Mouse (Mus musculus) right cerebral cortex, postnatal 10 days (tissue): ENCODE measurements around the gene 2410002F23Rik.
"Not testable (repeated sequence)": the region's sequence is repeated elsewhere in the genome, so short reads cannot be mapped to it uniquely, and the experiment has no call there.

ENCODE experiments used
- DNase-seq, 2 experiments: peaks; one replicate each; pipeline ENCODE4 v3.0.0; 2021; ENCODE audit warnings: low spot score in 2 of 2

The 2410002F23Rik gene

GRCm38 (mm10) chr7:44246055-44246983, at the start of gene 2410002F23Rik, which contains the start of gene 1700028J19Rik:
TSS of gene 2410002F23Rik (plus strand) at chr7:44246722.
TSS of gene 1700028J19Rik (minus strand) at chr7:44246695.
- peak; percentile 94 for DNase-seq

DNA sequence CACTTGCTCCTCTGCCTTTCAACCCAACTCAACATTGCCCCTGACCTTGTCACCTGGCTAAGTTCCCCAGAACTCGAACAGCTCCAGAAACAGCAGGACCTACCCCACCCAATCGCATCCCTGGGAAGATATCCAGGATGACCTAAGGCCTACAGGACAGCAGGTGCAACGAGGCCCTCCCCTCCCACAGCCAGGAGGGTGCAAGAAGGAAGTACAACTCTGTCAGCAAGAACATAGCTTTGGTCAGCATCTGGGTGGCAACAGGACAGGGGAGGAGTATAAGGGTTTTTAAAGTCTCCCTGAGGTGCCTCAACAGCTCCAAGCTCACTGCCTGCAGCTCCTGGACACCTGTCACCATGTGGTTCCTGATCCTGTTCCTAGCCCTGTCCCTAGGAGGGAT, 48.6 kb upstream of the 2410002F23Rik start, which contains the start of gene Klk1b3:
Gene Klk1b3, plus strand, starts transcription at position 301 of the 400 bp plus-strand sequence.
- no peak for DNase-seq

GRCm38 (mm10) chr7:44207135-44207534, 39.4 kb upstream of the 2410002F23Rik start, which contains the start of gene Klk1b4:
TSS of gene Klk1b4 (plus strand) at chr7:44207435.
- not testable (repeated sequence) for DNase-seq

DNA sequence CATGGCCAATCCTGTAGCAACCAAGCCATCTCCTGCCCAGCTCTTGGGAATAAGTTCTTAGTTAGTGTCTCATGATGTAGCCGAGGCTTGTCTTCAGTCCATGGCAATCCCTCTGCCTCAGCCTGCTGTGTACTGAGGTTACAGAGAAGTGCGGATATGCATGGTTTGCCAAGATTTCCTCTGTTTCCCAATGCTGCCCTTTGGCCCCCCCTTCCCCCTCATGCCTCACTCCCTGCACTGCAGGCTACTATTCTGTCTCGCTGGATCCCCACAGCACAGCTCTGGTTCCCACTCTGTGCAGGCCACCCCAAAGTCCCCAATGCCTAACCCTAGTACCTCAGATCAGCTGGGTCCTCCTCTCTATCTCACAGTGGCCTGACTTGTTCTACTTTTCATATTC, 38.2 kb upstream of the 2410002F23Rik start:
- DNase-seq: no peak

- no peak for DNase-seq
Observed at GRCm38 (mm10) chr7:44215645-44216044, 30.9 kb upstream of the 2410002F23Rik start, which contains the start of gene Klk1b5. TSS of gene Klk1b5 (plus strand) at chr7:44215945.

DNA sequence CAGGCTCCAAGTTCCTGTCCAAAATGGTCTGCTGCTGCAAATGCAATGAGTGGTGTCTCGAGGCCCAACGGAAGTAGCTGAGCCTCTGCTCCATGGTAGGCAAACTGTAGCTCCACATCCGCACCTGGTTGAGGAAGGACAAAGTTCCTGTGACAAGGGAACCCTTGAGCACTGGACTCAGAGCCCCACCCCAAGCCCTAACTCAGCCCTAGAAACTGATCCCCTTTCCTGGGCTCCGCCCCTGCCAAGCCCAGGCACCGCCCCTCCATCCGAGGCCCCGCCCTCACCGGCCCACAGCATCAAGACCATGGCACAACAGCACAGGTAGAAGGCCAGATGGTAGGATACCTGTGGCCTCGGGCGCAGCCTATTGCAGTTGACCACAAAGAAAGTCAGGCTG, 24.9 kb upstream of the 2410002F23Rik start:
- not testable (repeated sequence) for DNase-seq

DNA sequence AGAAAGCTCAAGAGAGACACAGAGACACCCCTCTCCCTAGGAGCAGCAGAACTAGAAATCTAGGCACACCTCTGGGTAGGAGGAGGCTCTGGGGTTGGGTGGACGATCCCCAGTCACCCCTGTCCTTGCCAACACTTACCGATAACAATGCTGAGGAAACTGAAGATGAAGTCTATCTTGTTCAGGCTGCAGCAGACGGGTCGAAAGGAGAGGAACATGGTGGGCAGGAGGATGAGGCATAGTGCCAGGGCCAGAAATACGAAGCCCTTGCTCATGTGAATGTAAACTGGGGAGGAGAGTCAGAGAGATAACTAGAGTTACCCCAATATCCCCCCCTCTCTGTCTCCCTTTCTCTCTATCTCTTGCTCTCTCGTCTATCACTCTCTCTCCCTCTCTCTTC, 24.2 kb upstream of the 2410002F23Rik start:
- DNase-seq: not testable (repeated sequence)

GRCm38 (mm10) chr7:44225076-44225475, 21.4 kb upstream of the 2410002F23Rik start, which contains the start of gene Klk1:
TSS of gene Klk1 (plus strand) at chr7:44225360.
- no peak for DNase-seq

DNA sequence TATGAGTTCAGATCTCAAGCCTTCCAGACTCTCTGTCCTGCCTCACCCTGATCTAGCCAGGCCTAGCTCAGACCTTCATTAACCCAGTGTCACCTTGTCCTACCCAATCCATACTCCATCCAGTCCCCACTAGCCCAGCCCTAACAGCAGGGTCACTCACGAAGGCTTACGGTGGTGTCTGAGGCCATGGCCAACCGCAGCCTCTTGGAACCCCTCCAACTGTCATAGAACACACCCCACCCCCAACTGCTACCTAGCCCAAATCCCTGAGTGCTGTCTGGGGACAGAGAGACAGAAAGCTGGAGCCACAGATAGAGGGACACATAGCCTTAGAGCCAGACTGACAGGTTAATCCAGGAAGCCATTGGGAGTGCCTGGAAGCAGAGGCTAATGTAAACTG, 10.6 kb upstream of the 2410002F23Rik start, which contains the start of gene Gm36864:
Gene Gm36864, plus strand, starts transcription at position 269 of the 400 bp plus-strand sequence.
- no peak for DNase-seq

DNA sequence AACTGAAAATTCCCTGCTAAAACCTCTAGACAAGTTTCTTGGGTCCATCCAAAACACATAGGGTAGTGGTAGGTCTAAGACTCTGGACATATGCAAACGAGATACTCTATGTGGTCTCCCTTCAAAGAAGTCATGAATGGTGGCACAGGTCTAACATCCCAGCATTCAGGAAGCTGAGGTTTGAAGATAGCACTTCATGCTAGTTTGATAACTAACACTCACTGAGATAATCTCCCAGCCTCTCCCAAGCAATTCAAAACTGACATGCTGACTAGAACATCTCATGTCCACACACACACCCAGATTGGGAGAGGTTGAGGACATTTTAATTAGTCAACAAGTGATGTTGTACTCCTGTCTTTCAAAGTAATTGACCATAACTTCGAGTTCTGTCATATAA, 6.6 kb upstream of the 2410002F23Rik start:
- DNase-seq: no peak

DNA sequence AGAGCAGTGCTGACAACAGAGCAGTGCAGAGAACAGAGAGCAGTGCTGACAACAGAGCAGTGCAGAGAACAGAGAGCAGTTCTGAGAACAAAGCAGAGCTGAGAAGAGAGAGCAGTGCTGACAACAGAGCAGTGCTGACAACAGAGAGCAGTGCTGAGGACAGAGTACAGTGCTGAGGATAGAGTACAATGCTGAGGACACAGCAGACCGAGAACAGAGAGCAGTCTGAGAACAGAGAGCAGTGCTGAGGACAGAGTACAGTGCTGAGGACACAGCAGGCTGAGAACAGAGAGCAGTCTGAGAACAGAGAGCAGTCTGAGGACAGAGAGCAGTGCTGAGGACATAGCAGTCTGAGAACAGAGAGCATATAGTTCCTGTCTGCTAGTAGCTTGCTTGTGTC, 5.8 kb upstream of the 2410002F23Rik start:
- DNase-seq: no peak

DNA sequence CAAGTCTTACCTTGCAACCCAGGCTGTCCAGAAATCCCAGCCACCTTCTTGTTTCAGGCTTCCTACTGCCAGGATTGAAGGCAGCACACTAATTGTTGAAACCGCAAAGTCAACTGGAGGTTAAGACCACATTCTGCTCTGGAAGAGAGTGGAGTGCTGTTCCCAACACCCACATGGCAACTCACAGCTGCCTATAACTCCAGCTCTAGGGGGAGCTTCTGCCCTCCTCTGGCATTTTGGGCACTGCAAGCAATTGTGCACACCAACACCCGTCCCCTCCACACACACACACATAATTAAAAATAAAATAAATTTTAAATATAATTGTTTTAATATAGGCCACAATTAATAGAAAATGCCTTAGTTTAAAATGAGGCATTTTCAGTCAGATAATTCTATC, 5.4 kb upstream of the 2410002F23Rik start:
- DNase-seq: no peak

- no peak for DNase-seq
Observed at GRCm38 (mm10) chr7:44244080-44244479, 2.4 kb upstream of the 2410002F23Rik start.

DNA sequence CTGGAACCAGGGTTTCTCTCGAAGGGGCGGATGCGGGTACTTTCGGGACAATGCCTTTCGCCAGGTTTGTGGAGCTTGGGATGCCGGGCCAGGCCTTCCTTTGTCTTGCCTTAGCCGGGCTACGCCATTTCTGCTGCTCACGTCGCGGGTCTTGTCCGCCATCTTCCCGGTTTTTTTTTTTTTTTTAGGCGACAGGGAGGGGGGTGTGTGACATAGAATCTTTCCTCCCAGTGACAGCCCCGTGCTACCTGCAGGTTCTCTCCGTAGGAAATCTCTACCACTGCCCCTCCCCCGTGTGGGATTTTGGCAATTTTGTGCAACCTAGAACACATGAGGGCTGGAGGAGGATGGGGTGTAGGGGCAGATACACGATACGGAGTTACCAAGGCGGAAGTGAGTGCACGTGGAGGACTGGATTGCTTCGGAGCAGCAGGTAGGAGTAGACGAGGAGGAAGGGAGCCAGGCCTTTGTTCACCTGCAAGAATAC, 505 bp downstream of the 2410002F23Rik start:
- peak; percentile 71 to 82 for DNase-seq

DNA sequence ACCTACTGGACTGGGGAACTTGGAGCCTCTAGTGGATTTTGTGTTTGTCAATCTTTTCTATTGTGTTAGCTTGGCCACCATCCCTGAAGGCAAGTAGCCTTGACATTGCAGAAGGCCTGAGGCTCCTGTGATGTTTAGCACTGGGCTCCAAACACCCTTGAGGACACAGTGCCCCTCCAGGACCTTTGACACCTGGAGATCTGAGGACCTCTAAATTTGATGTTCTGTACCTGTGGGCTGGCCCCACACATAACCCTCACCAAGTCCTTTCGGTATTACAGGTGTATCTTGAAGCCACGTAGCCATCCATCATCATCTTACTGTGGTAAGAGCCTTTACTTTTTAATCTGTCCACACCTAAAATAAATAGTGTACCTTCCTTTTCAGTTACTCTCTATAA, 1.4 kb downstream of the 2410002F23Rik start:
- peak in 1 of 2 experiments; percentile 57 for DNase-seq

- no peak for DNase-seq
Observed at GRCm38 (mm10) chr7:44249248-44249647, 2.7 kb downstream of the 2410002F23Rik start.

- peak; percentile 40 to 48 for DNase-seq
Observed at GRCm38 (mm10) chr7:44250732-44251275, 4.3 kb downstream of the 2410002F23Rik start.

DNA sequence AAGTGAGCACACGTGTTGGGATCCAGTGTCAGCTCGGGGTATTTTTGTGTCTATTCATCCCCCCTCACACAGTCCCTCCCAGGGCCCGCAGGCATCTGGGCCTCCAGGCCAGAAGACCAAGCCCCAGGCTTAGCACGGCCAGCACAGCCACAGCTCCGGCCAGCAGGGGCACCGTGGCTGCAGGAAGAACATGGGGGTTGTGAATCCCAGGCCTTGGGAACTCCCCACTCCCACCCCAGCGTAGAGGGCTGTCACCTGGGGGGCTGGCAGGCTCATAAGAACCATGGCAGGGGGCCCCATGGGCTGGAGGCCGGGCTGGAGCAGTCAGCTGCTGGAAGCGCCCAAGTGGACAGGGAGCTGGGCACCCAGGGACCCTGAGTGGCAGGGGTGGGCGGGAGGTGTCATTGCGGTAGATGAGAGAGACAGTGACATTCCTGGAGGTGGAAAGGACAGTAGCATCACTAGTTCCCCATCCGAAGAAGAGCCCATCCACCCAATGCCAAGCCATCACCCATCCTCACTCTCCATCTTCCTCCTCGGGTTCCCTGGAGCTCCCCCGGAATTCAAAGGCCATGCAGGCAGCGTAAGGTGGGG, 6.6 kb downstream of the 2410002F23Rik start:
- DNase-seq: peak; percentile 38 to 46

- peak in 1 of 2 experiments; percentile 52 for DNase-seq
Observed at GRCm38 (mm10) chr7:44254930-44255329, 8.4 kb downstream of the 2410002F23Rik start.

- no peak for DNase-seq
Observed at GRCm38 (mm10) chr7:44257278-44257677, 10.8 kb downstream of the 2410002F23Rik start, which contains the start of gene Acp4. TSS of gene Acp4 (minus strand) at chr7:44257378.

- DNase-seq: no peak
Observed at GRCm38 (mm10) chr7:44260410-44260809, 13.9 kb downstream of the 2410002F23Rik start.

GRCm38 (mm10) chr7:44261147-44261546, 14.6 kb downstream of the 2410002F23Rik start, which contains the start of gene Gm15517:
TSS of gene Gm15517 (plus strand) at chr7:44261447.
- DNase-seq: no peak
